In genomic region chr1:162643752-162644151, GRCm38 (mm10) we compare ENCODE assay signal across 11 mouse cellular contexts. TPM values are rescaled to one million over a fixed set of nuclear protein-coding genes. Genes with fewer than 3 reads are reported as not detected.
DNase-seq lines count a peak whose midpoint lies in the region; ATAC-seq lines count a peak whose summit lies in the region.
"Had no signal": no experiment of that assay in that cellular context is flagged by ENCODE, and none has a peak within 500 bp of the region (broad histone marks: within the 10 kb centered on the region; RNA-seq: fewer than 3 reads in every experiment).

No protein-coding gene starts in this region.

- no peak overlapping the region for H3K9ac ChIP-seq in forebrain, embryonic 15.5 days (replicated peaks)
- no peak overlapping the region for H3K9ac ChIP-seq in forebrain, embryonic 16.5 days (replicated peaks; ENCODE audit: low read depth, low read length)
- H3K9ac ChIP-seq: limb, embryonic 13.5 days had no signal

- no peaks in the 10 kb centered on the region for H3K27me3 ChIP-seq in forebrain, embryonic 15.5 days
- no peaks in the 10 kb centered on the region for H3K27me3 ChIP-seq in forebrain, embryonic 10.5 days (ENCODE audit: poor library complexity, severe bottlenecking)
- no peaks in the 10 kb centered on the region for H3K27me3 ChIP-seq in forebrain, embryonic 16.5 days (replicated peaks; ENCODE audit: control insufficient read depth, insufficient read depth, low read length)
- H3K27me3 ChIP-seq: limb, embryonic 13.5 days had no signal

- H3K4me3 ChIP-seq in forebrain, embryonic 15.5 days = no peak overlapping the region
- no peak overlapping the region for H3K4me3 ChIP-seq in forebrain, embryonic 10.5 days
- no peak overlapping the region for H3K4me3 ChIP-seq in forebrain, embryonic 16.5 days (replicated peaks; ENCODE audit: low read length)
- H3K4me3 ChIP-seq: limb, embryonic 13.5 days had no signal

- intact Hi-C loops in left cerebral cortex, postnatal 4 days (cut with DNase I) = no loop called here

- no peaks in the 10 kb centered on the region for H3K36me3 ChIP-seq in forebrain, embryonic 15.5 days
- no peaks in the 10 kb centered on the region for H3K36me3 ChIP-seq in forebrain, embryonic 10.5 days (replicated peaks)
- no peaks in the 10 kb centered on the region for H3K36me3 ChIP-seq in forebrain, embryonic 16.5 days (ENCODE audit: control insufficient read depth, insufficient read depth)
- H3K36me3 ChIP-seq: limb, embryonic 13.5 days had no signal

- H3K9me3 ChIP-seq in forebrain, embryonic 15.5 days = no peaks in the 10 kb centered on the region
- H3K9me3 ChIP-seq in forebrain, embryonic 10.5 days = no peaks in the 10 kb centered on the region
- H3K9me3 ChIP-seq in forebrain, embryonic 16.5 days (ENCODE audit: control insufficient read depth, low read length) = no peaks in the 10 kb centered on the region
- H3K9me3 ChIP-seq: limb, embryonic 13.5 days had no signal

- 26% methylated on average over 4 of the region's 4 CpGs for WGBS in forebrain, embryonic 15.5 days
- 64% methylated on average over 4 of the region's 4 CpGs for WGBS in forebrain, embryonic 10.5 days
- 31% methylated on average over 4 of the region's 4 CpGs for WGBS in forebrain, embryonic 16.5 days

- no peak overlapping the region for H3K27ac ChIP-seq in forebrain, embryonic 15.5 days (replicated peaks)
- no peak overlapping the region for H3K27ac ChIP-seq in forebrain, embryonic 10.5 days
- H3K27ac ChIP-seq in forebrain, embryonic 16.5 days (ENCODE audit: low read length) = no peak overlapping the region
- H3K27ac ChIP-seq: limb, embryonic 13.5 days had no signal

- H3K4me1 ChIP-seq in forebrain, embryonic 15.5 days = no peaks in the 10 kb centered on the region
- H3K4me1 ChIP-seq in forebrain, embryonic 10.5 days = 0 out of 2 replicates have a peak, but pooled peaks cover 3% of the 10 kb centered on the region
- no peaks in the 10 kb centered on the region for H3K4me1 ChIP-seq in forebrain, embryonic 16.5 days (replicated peaks; ENCODE audit: control insufficient read depth, insufficient read depth, low read length)

- H3K4me2 ChIP-seq in forebrain, embryonic 15.5 days (replicated peaks) = no peak overlapping the region
- no peak overlapping the region for H3K4me2 ChIP-seq in forebrain, embryonic 16.5 days (ENCODE audit: low read length)
- H3K4me2 ChIP-seq: limb, embryonic 13.5 days had no signal

- DNase-seq in forebrain, embryonic 10.5 days (ENCODE audit: extremely low spot score, low spot score) = no peak
- peak; percentile 29 for DNase-seq in NIH3T3 (ENCODE audit: low read depth)
- peak; percentile 58 for DNase-seq in heart, postnatal 4 days
- DNase-seq in left cerebral cortex, postnatal 4 days = peak; percentile 86
- DNase-seq in urinary bladder, postnatal 14 days (ENCODE audit: low spot score) = peak; percentile 79

- peak; percentile 73 for ATAC-seq in forebrain, embryonic 15.5 days (replicated peaks)
- ATAC-seq in forebrain, embryonic 16.5 days = peak; percentile 82
- no peak for ATAC-seq in CD4-positive, CD25-positive, alpha-beta regulatory T cell, adult 4 months

RNA-seq across cellular contexts. Expression of gene Myoc, which starts 4.8 kb away (rescaled TPM):
- not detected in 2 replicates for polyA plus RNA-seq in forebrain, embryonic 15.5 days (2015; fragmentation: Nextera tagmentation; extraction: Ambion mirVana)
- not detected in 2 replicates for polyA plus RNA-seq in forebrain, embryonic 10.5 days (2016; fragmentation: Nextera tagmentation; extraction: Ambion mirVana)
- polyA plus RNA-seq in forebrain, embryonic 16.5 days (2015; fragmentation: Nextera tagmentation; extraction: Ambion mirVana) = not detected in 2 replicates
- total RNA-seq in heart, postnatal 4 days (2021) = under 1 TPM in 1 of 2 experiments, not detected in 1; 0.11 TPM
- total RNA-seq in left cerebral cortex, postnatal 4 days (2021) = under 1 TPM; 0.24 to 0.28 TPM
- not detected for polyA plus RNA-seq in CD4-positive, CD25-positive, alpha-beta regulatory T cell, adult 4 months (2017; shearing (Covaris generic))
- total RNA-seq: common myeloid progenitor, adult 5-6 weeks had no signal

RNA-seq across cellular contexts. Expression of gene Myocos, which starts 14.3 kb away (rescaled TPM):
- polyA plus RNA-seq in forebrain, embryonic 15.5 days (2015; fragmentation: Nextera tagmentation; extraction: Ambion mirVana) = not detected in 2 replicates
- not detected in 2 replicates for polyA plus RNA-seq in forebrain, embryonic 10.5 days (2016; fragmentation: Nextera tagmentation; extraction: Ambion mirVana)
- polyA plus RNA-seq in forebrain, embryonic 16.5 days (2015; fragmentation: Nextera tagmentation; extraction: Ambion mirVana) = not detected in 2 replicates
- not detected for total RNA-seq in heart, postnatal 4 days (2021)
- total RNA-seq in left cerebral cortex, postnatal 4 days (2021) = not detected
- polyA plus RNA-seq in CD4-positive, CD25-positive, alpha-beta regulatory T cell, adult 4 months (2017; shearing (Covaris generic)) = not detected
- total RNA-seq: common myeloid progenitor, adult 5-6 weeks had no signal
- polyA plus RNA-seq: limb, embryonic 13.5 days; small intestine, adult 2 months had no signal
